Mouse (Mus musculus) thymus, adult 2 months (tissue): ENCODE data around the gene Gm12216.
A peak's percentile ranks its signal among the peaks of the same experiment; 100 is the strongest.

Experiments
- CTCF ChIP-seq: fragments of 200-500 bp; IDR thresholded peaks from 2 replicates; pipeline ENCODE4 v1.5.1; 2012; ENCODE audit warnings: mild to moderate bottlenecking, control low read depth, low read length, moderate library complexity, borderline replicate concordance; ENCODE audit not compliant: control insufficient read depth, poor library complexity, insufficient read depth; ENCODE audit errors: extremely low read depth
- POLR2A ChIP-seq: fragments of 200-500 bp; IDR thresholded peaks from 2 replicates; pipeline ENCODE4 v1.6.1; 2012; ENCODE audit warnings: mild to moderate bottlenecking, low read length, control low read depth, moderate library complexity; ENCODE audit not compliant: control insufficient read depth, poor library complexity, insufficient read depth; ENCODE audit errors: extremely low read depth

DNA sequence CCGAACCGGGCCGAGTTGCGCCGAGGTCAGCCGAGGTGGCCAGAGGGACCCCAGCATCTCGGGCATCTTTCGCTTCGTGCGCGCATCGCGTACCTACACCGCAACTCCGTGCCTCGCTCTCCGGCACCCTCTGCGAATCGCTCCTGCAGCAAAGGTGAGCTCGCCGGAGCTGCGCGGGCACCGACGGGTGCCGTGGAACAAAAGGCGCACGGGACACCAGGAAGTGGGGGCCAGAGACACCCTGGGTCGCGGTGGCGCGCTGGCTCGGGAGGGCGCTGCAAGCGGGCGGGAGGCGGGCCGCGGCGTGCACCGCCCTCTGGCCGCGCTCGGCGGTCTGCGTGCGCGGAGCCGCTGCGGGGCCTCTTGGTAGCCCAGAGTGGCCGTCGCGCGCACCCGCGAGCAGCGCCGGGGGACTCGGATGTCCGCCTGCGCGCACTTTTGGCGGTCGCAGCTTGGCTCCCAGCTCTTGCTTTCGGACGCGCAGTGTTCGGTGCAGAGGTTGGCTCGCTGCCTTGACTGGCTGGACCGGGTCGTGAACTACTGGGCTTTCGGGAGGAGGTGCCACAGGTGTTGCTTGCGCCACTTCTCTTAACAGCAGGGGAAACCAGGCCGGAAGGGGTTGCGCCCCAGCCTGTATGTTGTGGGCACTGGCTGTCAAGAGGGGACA, 88.8 kb downstream of the Gm12216 start:
- TF ChIP-seq CTCF (0 out of 2 replicates have a peak, but pooled peaks have one; percentile 23), POLR2A (no peak)
